Mouse (Mus musculus) hindbrain, postnatal 0 days (tissue): ENCODE results near the gene Cryl1. TPM values are rescaled to one million over a fixed set of nuclear protein-coding genes. Genes with fewer than 3 reads are reported as not detected.

ENCODE experiments used
- ATAC-seq: fragments of 200-750 bp; cut with Nextera tagmentation; 2 replicates; pipeline ENCODE4 v1.8.0; 2017; ENCODE audit warnings: mild to moderate bottlenecking, moderate TSS enrichment, moderate library complexity
- DNase-seq: peaks from one replicate; pipeline ENCODE4 v3.0.0-alpha.2; 2015; ENCODE audit warnings: low spot score
- H3K27ac ChIP-seq: fragments of 300-500 bp; sonication (generic); 2 replicates; pipeline ENCODE4 v1.5.1; 2014; ENCODE audit warnings: mild to moderate bottlenecking
- H3K27me3 ChIP-seq: fragments of 300-500 bp; sonication (generic); 2 replicates; pipeline ENCODE4 v1.6.1; 2014; ENCODE audit warnings: low read length, mixed read lengths; ENCODE audit not compliant: insufficient read depth
- H3K36me3 ChIP-seq: fragments of 300-500 bp; sonication (generic); 2 replicates; pipeline ENCODE4 v1.6.1; 2014; ENCODE audit warnings: low read length, mixed read lengths; ENCODE audit not compliant: insufficient read depth
- H3K4me1 ChIP-seq: fragments of 300-500 bp; sonication (generic); 2 replicates; pipeline ENCODE4 v1.6.1; 2014; ENCODE audit warnings: antibody characterized with exemption, low read length, mixed read lengths; ENCODE audit not compliant: insufficient read depth
- H3K4me2 ChIP-seq: fragments of 300-500 bp; sonication (generic); 2 replicates; pipeline ENCODE4 v1.6.1; 2014; ENCODE audit warnings: low read depth, mild to moderate bottlenecking, low read length, moderate library complexity, mixed read lengths
- H3K4me3 ChIP-seq: fragments of 300-500 bp; sonication (generic); 2 replicates; pipeline ENCODE4 v1.5.1; 2014; ENCODE audit warnings: low read length
- H3K9ac ChIP-seq: fragments of 300-500 bp; sonication (generic); replicated peaks from 2 replicates; pipeline ENCODE4 v1.6.1; 2014; ENCODE audit warnings: mild to moderate bottlenecking, low read length, moderate library complexity, mixed read lengths
- H3K9me3 ChIP-seq: fragments of 300-500 bp; sonication (generic); 2 replicates; pipeline ENCODE4 v1.6.1; 2016; ENCODE audit warnings: low read length, mixed read lengths
- CTCF ChIP-seq: IDR thresholded peaks from 2 replicates; pipeline ENCODE4 v1.5.1; 2016; ENCODE audit warnings: antibody characterized with exemption, control low read depth, low read depth
- WGBS: fragments of 180-500 bp; shearing (Covaris S2); extraction: QIAGEN DNeasy Blood & Tissue Kit; methylation state at CpG from one replicate; pipeline ENCODE4 v1.1.7; 2014; 5-methylcytosine and 5-hydroxymethylcytosine counted together
- polyA plus RNA-seq: library from polyadenylated mRNA; unstranded; fragments of >200 nt; fragmentation: Nextera tagmentation; extraction: Ambion mirVana; gene quantifications from 2 replicates; pipeline ENCODE4 v1.2.1, GENCODE M21; 2015
- total RNA-seq: library from RNA; depleted of rRNA; stranded (reverse); fragments of >200 nt; gene quantifications from 2 replicates; pipeline ENCODE4 v1.2.3, GENCODE M21; 2014

The Cryl1 gene
- total and polyA plus RNA-seq, 2 experiments from 2014 or later: 16.0 to 19.3 TPM

GRCm38 (mm10) chr14:57395470-57395869 is 2.9 kb downstream of the Cryl1 start:
- no peak for TF ChIP-seq CTCF
- Histone ChIP-seq H3K4me1 (no peaks in the 10 kb centered on the region; the same call in 1 of the 2 replicates), H3K9me3 (no peaks in the 10 kb centered on the region), H3K9ac (no peak overlapping the region), H3K27me3 (no peaks in the 10 kb centered on the region), H3K4me3 (no peak overlapping the region), H3K27ac (no peak overlapping the region), H3K36me3 (no peaks in the 10 kb centered on the region), H3K4me2 (no peak overlapping the region)
- WGBS: 81% methylated on average over 2 of the region's 2 CpGs
- ATAC-seq: no peak
- DNase-seq: no peak

DNA sequence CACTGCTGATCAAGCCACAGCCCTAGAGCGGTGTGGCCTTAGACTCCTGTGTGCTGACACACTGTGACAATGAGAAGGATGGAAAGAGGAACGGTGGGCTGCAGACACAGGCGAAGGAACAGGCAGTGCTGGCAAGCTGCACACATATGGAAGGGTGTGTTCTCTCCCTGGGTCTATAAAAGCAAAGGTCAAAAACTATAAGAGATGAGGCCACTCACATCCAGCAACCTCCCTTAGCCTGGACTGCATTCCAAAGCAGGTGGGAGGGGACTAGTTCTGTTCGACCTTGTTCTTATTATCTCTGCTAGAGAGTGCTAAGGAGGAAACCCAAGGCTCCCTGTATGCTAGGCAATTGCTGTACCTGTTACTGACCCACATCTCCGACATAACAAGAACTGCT is 6.1 kb downstream of the Cryl1 start:
- 63% methylated on average over 5 of the region's 5 CpGs for WGBS
- H3K27me3 ChIP-seq: no peaks in the 10 kb centered on the region
- no peaks in the 10 kb centered on the region for H3K9me3 ChIP-seq
- H3K9ac ChIP-seq: no peak overlapping the region
- no peak overlapping the region for H3K4me2 ChIP-seq
- H3K36me3 ChIP-seq: no peaks in the 10 kb centered on the region
- H3K4me1 ChIP-seq: no peaks in the 10 kb centered on the region
- ATAC-seq: no peak
- no peak for DNase-seq
- no peak overlapping the region for H3K4me3 ChIP-seq
- no peak overlapping the region for H3K27ac ChIP-seq
- TF ChIP-seq CTCF: no peak

- WGBS: 80% methylated on average over 4 of the region's 4 CpGs
- ATAC-seq (no peak), DNase-seq (no peak)
- TF ChIP-seq CTCF: no peak
- no peak overlapping the region for H3K27ac ChIP-seq
- H3K27me3 ChIP-seq: no peaks in the 10 kb centered on the region
- H3K4me3 ChIP-seq: no peak overlapping the region
- H3K36me3 ChIP-seq: no peaks in the 10 kb centered on the region
- no peaks in the 10 kb centered on the region for H3K9me3 ChIP-seq
- H3K4me1 ChIP-seq: no peaks in the 10 kb centered on the region
- H3K4me2 ChIP-seq: no peak overlapping the region
- H3K9ac ChIP-seq: no peak overlapping the region
Observed at GRCm38 (mm10) chr14:57391621-57392020, 6.7 kb downstream of the Cryl1 start.

- Histone ChIP-seq H3K9me3 (no peaks in the 10 kb centered on the region), H3K27me3 (no peaks in the 10 kb centered on the region), H3K4me3 (no peak overlapping the region), H3K27ac (no peak overlapping the region), H3K4me1 (no peaks in the 10 kb centered on the region), H3K4me2 (no peak overlapping the region), H3K36me3 (no peaks in the 10 kb centered on the region), H3K9ac (no peak overlapping the region)
- ATAC-seq: no peak
- DNase-seq: no peak
- no peak for TF ChIP-seq CTCF
- WGBS: 75% methylated on average over 14 of the region's 14 CpGs
Observed at GRCm38 (mm10) chr14:57386758-57387561, 11.4 kb downstream of the Cryl1 start.

- WGBS: 87% methylated on average over 5 of the region's 5 CpGs
- Histone ChIP-seq H3K9me3 (no peaks in the 10 kb centered on the region), H3K4me1 (no peaks in the 10 kb centered on the region), H3K36me3 (no peaks in the 10 kb centered on the region), H3K4me2 (no peak overlapping the region), H3K4me3 (no peak overlapping the region), H3K9ac (no peak overlapping the region), H3K27me3 (no peaks in the 10 kb centered on the region), H3K27ac (no peak overlapping the region)
- TF ChIP-seq CTCF: no peak
- ATAC-seq (no peak), DNase-seq (no peak)
Observed at GRCm38 (mm10) chr14:57385667-57386066, 12.7 kb downstream of the Cryl1 start.

- TF ChIP-seq CTCF: no peak
- Histone ChIP-seq H3K9me3 (no peaks in the 10 kb centered on the region), H3K9ac (no peak overlapping the region), H3K27me3 (no peaks in the 10 kb centered on the region), H3K4me2 (no peak overlapping the region), H3K4me1 (no peaks in the 10 kb centered on the region), H3K36me3 (no peaks in the 10 kb centered on the region), H3K27ac (no peak overlapping the region), H3K4me3 (no peak overlapping the region)
- 83% methylated on average over 5 of the region's 5 CpGs for WGBS
- DNase-seq (no peak), ATAC-seq (no peak)
Observed at GRCm38 (mm10) chr14:57377531-57377930, 20.8 kb downstream of the Cryl1 start.

DNA sequence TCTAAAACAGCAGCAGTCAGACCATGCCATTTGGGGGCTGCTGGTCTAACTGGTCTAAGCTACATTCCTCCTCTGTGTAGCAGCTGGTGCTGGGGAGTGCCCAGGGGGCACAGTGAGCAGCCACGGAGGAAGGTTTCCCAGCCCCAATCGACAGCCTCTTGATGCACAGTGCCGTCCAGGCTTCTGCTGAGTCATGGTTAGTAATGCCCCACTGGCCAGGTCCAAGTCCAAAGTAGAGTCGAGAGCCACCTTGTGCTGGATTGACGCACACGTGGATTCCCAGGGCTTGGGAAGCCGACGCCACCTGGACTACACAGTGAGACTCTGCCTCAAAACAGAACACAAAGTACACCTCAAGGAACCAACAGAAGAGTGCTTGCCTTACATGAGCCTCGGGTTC is 21.4 kb downstream of the Cryl1 start:
- Histone ChIP-seq H3K4me1 (no peaks in the 10 kb centered on the region), H3K27ac (no peak overlapping the region)

More for the DNA sequence above, 21.4 kb downstream of the Cryl1 start:
- Histone ChIP-seq H3K9ac (no peak overlapping the region), H3K36me3 (no peaks in the 10 kb centered on the region), H3K9me3 (no peaks in the 10 kb centered on the region), H3K4me2 (no peak overlapping the region), H3K4me3 (no peak overlapping the region), H3K27me3 (no peaks in the 10 kb centered on the region)
- ATAC-seq (no peak), DNase-seq (no peak)
- no peak for TF ChIP-seq CTCF
- 78% methylated on average over 9 of the region's 9 CpGs for WGBS
